Mouse (Mus musculus): ENCODE data around the gene Tbc1d9b.

GRCm38 (mm10) chr11:50090982-50091675 lies 40.1 kb upstream of the Tbc1d9b start:
- TF ChIP-seq HCFC1 (IDR thresholded peaks at IDR 0.05; ENCODE audit: borderline replicate concordance, insufficient read depth, low read length) (no peak), ZNF384 (IDR thresholded peaks at IDR 0.05; ENCODE audit: low read depth, low read length) (no peak)

Measured in ES-E14 (cell line).